Mouse (Mus musculus) C2C12 (cell line): ENCODE measurements at regions not wholly inside any gene's neighbourhood (a gene's known extent, or its start where the extent isn't known, plus 50 kb on each side); places are given as distances from the start of the nearest gene placed in this dataset.

ENCODE experiments used
- H3K27me3 ChIP-seq: one replicate; pipeline ENCODE4 v1.6.1; 2011; ENCODE audit not compliant: control insufficient read depth, insufficient read depth, insufficient read length
- H3K36me3 ChIP-seq: one replicate; pipeline ENCODE4 v1.6.1; 2011; ENCODE audit not compliant: control insufficient read depth, insufficient read depth
- H3K4me3 ChIP-seq: one replicate; pipeline ENCODE4 v1.5.1; 2011; ENCODE audit warnings: mild to moderate bottlenecking, control low read depth; ENCODE audit not compliant: poor library complexity, insufficient read depth, severe bottlenecking
- H3K79me2 ChIP-seq: one replicate; pipeline ENCODE4 v1.6.1; 2011; ENCODE audit not compliant: control insufficient read depth, insufficient read depth
- H3K79me3 ChIP-seq: one replicate; pipeline ENCODE4 v1.6.1; 2011; ENCODE audit warnings: low read depth, control low read depth
- H3ac ChIP-seq: one replicate; pipeline ENCODE3; 2011; ENCODE audit warnings: low read depth; ENCODE audit not compliant: control insufficient read depth, insufficient read length
- CEBPB ChIP-seq: IDR thresholded peaks from one replicate; pipeline ENCODE4 v1.6.1; 2011; ENCODE audit warnings: low read depth, mild to moderate bottlenecking, control low read depth, moderate library complexity
- CTCF ChIP-seq: IDR thresholded peaks from one replicate; pipeline ENCODE4 v1.5.1; 2011; ENCODE audit not compliant: control insufficient read depth, insufficient read depth, insufficient read length
- FOSL1 ChIP-seq: IDR thresholded peaks from one replicate; pipeline ENCODE4 v1.8.0; 2011; ENCODE audit warnings: mild to moderate bottlenecking, low read length; ENCODE audit not compliant: poor library complexity, insufficient read depth, severe bottlenecking
- MAX ChIP-seq: IDR thresholded peaks from one replicate; pipeline ENCODE4 v1.6.1; 2011; ENCODE audit warnings: mild to moderate bottlenecking, control low read depth
- MYOD1 ChIP-seq: IDR thresholded peaks from one replicate; pipeline ENCODE4 v1.6.1; 2011; ENCODE audit warnings: low read depth; ENCODE audit not compliant: control insufficient read depth, insufficient read length
- MYOG ChIP-seq: IDR thresholded peaks from one replicate; pipeline ENCODE4 v1.6.1; 2011; ENCODE audit not compliant: control insufficient read depth, insufficient read length; ENCODE audit errors: extremely low read depth
- USF1 ChIP-seq: IDR thresholded peaks from one replicate; pipeline ENCODE4 v1.6.1; 2011; ENCODE audit warnings: low read depth, mild to moderate bottlenecking, control low read depth, moderate library complexity

GRCm38 (mm10) chr14:36618459-36619085, 350.0 kb downstream of the Ccser2 start:
- TF ChIP-seq CTCF (no peak), MYOD1 (no peak), MYOG (no peak), USF1 (no peak)
- Histone ChIP-seq H3K36me3 (no peaks in the 10 kb centered on the region), H3ac (no peak overlapping the region), H3K4me3 (no peak overlapping the region), H3K79me3 (no peaks in the 10 kb centered on the region), H3K79me2 (no peaks in the 10 kb centered on the region), H3K27me3 (no peaks in the 10 kb centered on the region)

DNA sequence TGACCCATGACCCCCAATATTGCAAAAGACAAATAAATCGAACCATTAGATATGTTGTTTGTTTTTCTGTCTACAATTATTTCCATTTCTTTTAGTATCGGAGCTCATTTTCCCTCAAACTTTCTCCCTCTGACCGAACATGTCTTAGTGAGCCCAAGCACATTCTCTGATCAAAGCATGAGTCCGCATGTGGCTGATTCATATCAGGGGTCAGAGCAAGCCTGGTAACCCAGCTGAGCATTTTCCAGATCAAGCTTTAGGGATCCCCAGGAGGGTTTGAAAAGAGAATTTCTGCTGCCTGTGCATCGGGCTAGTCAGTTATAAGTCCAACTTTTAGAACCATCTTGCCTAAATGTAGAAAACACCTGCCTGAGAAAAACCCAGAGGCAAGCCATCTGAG, 350.6 kb downstream of the Ccser2 start:
- TF ChIP-seq MYOD1: no peak
- TF ChIP-seq MAX: no peak
- no peak for TF ChIP-seq USF1
- TF ChIP-seq CTCF: no peak
- TF ChIP-seq FOSL1: no peak
- TF ChIP-seq MYOG: no peak
- TF ChIP-seq CEBPB: no peak
- Histone ChIP-seq H3K4me3 (no peak overlapping the region), H3K27me3 (no peaks in the 10 kb centered on the region), H3K36me3 (no peaks in the 10 kb centered on the region), H3K79me2 (no peaks in the 10 kb centered on the region), H3K79me3 (no peaks in the 10 kb centered on the region), H3ac (no peak overlapping the region)

DNA sequence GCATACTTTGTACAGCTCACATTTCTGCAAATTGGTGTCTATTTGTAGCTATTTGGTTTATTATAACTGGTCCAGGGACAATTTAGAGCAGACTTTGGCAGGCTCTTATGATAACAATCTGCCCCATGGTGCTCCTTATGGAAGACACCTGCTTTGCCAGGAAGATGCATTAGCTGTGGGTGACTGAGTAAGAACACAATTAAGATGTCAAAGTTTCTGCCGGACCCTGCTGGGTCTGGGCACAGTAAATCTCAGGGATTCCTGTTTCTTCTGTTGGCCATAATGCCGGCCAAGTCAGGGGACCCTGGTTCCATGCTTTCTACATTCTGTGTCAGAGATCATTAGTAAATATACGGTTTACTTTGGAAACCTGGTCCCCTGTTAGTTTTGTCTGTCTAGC, 353.7 kb downstream of the Ccser2 start:
- no peaks in the 10 kb centered on the region for H3K79me2 ChIP-seq
- H3K79me3 ChIP-seq: no peaks in the 10 kb centered on the region
- no peaks in the 10 kb centered on the region for H3K36me3 ChIP-seq
- H3ac ChIP-seq: no peak overlapping the region
- no peak overlapping the region for H3K4me3 ChIP-seq
- TF ChIP-seq MYOG (no peak), MAX (no peak), CTCF (no peak), CEBPB (no peak), FOSL1 (no peak), USF1 (no peak), MYOD1 (no peak)
- no peaks in the 10 kb centered on the region for H3K27me3 ChIP-seq

GRCm38 (mm10) chr14:36612860-36613259, 355.7 kb downstream of the Ccser2 start:
- H3K4me3 ChIP-seq: no peak overlapping the region

DNA sequence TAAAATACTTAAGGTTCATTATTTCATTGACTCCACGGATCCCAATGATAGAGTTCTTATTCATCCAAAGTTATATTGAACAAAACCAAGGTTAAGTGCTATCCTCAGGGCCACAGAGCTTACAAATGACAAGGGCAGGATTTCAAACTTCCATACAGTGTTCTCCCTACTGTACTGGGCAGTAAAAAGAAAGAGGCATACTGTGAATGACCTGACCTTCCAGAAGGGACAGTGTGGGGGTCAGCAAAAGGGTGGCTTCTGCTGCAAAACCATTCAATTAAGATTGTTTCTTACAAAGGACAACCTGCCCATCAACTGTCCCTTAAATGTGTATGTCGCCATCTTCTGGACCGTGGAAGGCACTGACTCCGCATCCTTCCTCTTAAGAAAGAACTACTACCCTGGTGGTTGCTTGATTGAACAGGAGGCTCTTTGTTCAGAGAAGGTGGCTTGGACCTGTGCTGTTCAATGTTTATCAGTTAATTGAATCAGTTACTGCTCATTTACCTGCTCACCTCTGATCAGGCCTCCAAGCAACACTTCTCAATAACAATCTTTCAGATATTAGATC, 384.4 kb downstream of the Ccser2 start:
- Histone ChIP-seq H3ac (no peak overlapping the region), H3K79me2 (no peaks in the 10 kb centered on the region), H3K27me3 (no peaks in the 10 kb centered on the region), H3K36me3 (no peaks in the 10 kb centered on the region), H3K4me3 (no peak overlapping the region), H3K79me3 (no peaks in the 10 kb centered on the region)
- TF ChIP-seq FOSL1 (no peak), MAX (no peak), MYOG (no peak), MYOD1 (no peak), CTCF (no peak), CEBPB (no peak), USF1 (no peak)

More at GRCm38 (mm10) chr14:36612860-36613259, 355.7 kb downstream of the Ccser2 start:
- Histone ChIP-seq H3ac (no peak overlapping the region), H3K27me3 (no peaks in the 10 kb centered on the region), H3K79me3 (no peaks in the 10 kb centered on the region), H3K36me3 (no peaks in the 10 kb centered on the region), H3K79me2 (no peaks in the 10 kb centered on the region)
- TF ChIP-seq MAX (no peak), CEBPB (no peak), MYOD1 (no peak), USF1 (no peak), MYOG (no peak), CTCF (no peak)
